Mouse (Mus musculus) intestine, embryonic 16.5 days (tissue): Measurements from ENCODE around the gene Baiap2. TPM values are rescaled to one million over a fixed set of nuclear protein-coding genes. Genes with fewer than 3 reads are reported as not detected.

Experiments used
- ATAC-seq: fragments of 200-750 bp; cut with Nextera tagmentation; 2 replicates; pipeline ENCODE4 v1.8.0; 2017; ENCODE audit warnings: moderate TSS enrichment, moderate library complexity
- H3K27ac ChIP-seq: fragments of 300-500 bp; sonication (generic); 2 replicates; pipeline ENCODE4 v1.5.1; 2014; ENCODE audit warnings: mild to moderate bottlenecking, low read length
- H3K27me3 ChIP-seq: fragments of 300-500 bp; sonication (generic); replicated peaks from 2 replicates; pipeline ENCODE4 v1.6.1; 2014; ENCODE audit warnings: low read length, control low read depth, mixed read lengths; ENCODE audit not compliant: control insufficient read depth, insufficient read depth
- H3K36me3 ChIP-seq: fragments of 300-500 bp; sonication (generic); 2 replicates; pipeline ENCODE4 v1.6.1; 2014; ENCODE audit warnings: low read length, control low read depth; ENCODE audit not compliant: control insufficient read depth, insufficient read depth
- H3K4me1 ChIP-seq: fragments of 300-500 bp; sonication (generic); 2 replicates; pipeline ENCODE4 v1.6.1; 2014; ENCODE audit warnings: low read length, control low read depth, mixed read lengths; ENCODE audit not compliant: control insufficient read depth, insufficient read depth
- H3K4me2 ChIP-seq: fragments of 300-500 bp; sonication (generic); 2 replicates; pipeline ENCODE4 v1.6.1; 2014; ENCODE audit warnings: low read depth, low read length, control low read depth
- H3K4me3 ChIP-seq: fragments of 300-500 bp; sonication (generic); 2 replicates; pipeline ENCODE4 v1.5.1; 2014; ENCODE audit warnings: mild to moderate bottlenecking, low read length
- H3K9ac ChIP-seq: fragments of 300-500 bp; sonication (generic); 2 replicates; pipeline ENCODE4 v1.6.1; 2014; ENCODE audit warnings: low read depth, low read length
- H3K9me3 ChIP-seq: fragments of 300-500 bp; sonication (generic); 2 replicates; pipeline ENCODE4 v1.6.1; 2016; ENCODE audit warnings: low read length, control low read depth; ENCODE audit not compliant: control insufficient read depth
- WGBS: fragments of 180-500 bp; shearing (Covaris S2); extraction: QIAGEN DNeasy Blood & Tissue Kit; methylation state at CpG from one replicate; pipeline ENCODE4 v1.1.7; 2014; 5-methylcytosine and 5-hydroxymethylcytosine counted together
- polyA plus RNA-seq: library from polyadenylated mRNA; unstranded; fragments of >200 nt; fragmentation: Nextera tagmentation; extraction: Ambion mirVana; gene quantifications from 2 replicates; pipeline ENCODE4 v1.2.1, GENCODE M21; 2015

Gene Baiap2
- polyA plus RNA-seq, 1 experiment from 2014 or later, result 11.8 TPM

DNA sequence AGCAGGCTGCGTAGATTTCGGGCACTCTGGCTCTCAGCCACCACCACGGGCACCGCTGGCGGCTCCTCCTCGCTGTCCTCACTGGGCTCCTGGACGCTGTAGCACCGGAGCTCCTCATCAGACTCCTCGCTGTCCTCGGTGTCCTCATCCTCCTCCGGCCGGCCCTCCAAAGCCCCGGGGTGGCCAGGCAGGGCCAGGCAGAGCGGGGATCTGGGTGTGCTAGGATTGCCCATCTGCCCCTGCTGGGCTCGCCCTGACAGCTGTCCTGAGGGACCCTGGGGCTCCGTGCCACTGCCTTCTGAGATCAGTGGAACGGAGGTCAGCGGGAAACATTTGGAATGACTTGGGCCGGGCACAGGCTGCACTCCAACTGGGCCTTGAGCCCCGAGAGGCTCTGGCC, 67.4 kb downstream of the Baiap2 start:
- Histone ChIP-seq H3K9me3 (no peaks in the 10 kb centered on the region), H3K4me1 (peaks cover 7% of the 10 kb centered on the region), H3K27me3 (no peaks in the 10 kb centered on the region), H3K36me3 (no peaks in the 10 kb centered on the region), H3K9ac (no peak overlapping the region), H3K4me2 (no peak overlapping the region), H3K4me3 (no peak overlapping the region), H3K27ac (no peak overlapping the region)
- WGBS, result 88% methylated on average over 20 of the region's 20 CpGs
- no peak for ATAC-seq

DNA sequence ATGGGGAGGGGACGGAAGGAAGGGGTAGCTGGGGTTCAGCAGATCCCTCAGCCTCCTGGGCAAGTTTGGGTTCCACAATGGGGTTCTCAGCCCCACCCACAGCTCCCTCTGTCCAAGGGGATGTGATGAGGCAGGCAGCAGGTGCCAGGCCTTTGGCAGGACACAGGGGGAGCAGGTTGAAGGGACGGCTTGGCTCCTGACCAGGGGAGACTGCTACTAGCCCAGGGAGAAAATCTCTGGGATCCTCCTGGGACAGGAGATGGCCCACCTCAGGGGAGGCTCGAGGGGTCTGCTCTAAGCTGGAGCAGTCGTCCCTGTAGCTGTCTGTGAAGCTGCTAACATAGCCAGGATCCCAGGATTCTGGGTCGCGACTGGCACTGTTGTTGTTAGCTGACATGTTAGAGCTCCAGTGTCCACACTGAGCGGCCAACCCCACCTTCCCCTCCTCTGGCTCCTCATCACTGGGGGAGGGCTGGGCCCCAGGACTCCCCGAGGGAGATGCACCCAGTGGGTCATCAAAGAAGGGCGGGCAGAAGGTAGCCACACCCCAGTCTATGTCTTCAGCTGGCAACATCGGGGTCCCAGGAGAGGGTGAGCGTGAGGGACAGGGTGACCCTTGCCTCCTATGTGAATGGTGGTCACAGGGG, 68.7 kb downstream of the Baiap2 start:
- Histone ChIP-seq H3K27ac (no peak overlapping the region), H3K4me3 (no peak overlapping the region), H3K36me3 (no peaks in the 10 kb centered on the region), H3K4me1 (peaks cover 7% of the 10 kb centered on the region), H3K4me2 (no peak overlapping the region), H3K9me3 (no peaks in the 10 kb centered on the region), H3K9ac (no peak overlapping the region), H3K27me3 (no peaks in the 10 kb centered on the region)
- 74% methylated on average over 11 of the region's 11 CpGs for whole genome bisulfite sequencing
- ATAC-seq, result no peak

DNA sequence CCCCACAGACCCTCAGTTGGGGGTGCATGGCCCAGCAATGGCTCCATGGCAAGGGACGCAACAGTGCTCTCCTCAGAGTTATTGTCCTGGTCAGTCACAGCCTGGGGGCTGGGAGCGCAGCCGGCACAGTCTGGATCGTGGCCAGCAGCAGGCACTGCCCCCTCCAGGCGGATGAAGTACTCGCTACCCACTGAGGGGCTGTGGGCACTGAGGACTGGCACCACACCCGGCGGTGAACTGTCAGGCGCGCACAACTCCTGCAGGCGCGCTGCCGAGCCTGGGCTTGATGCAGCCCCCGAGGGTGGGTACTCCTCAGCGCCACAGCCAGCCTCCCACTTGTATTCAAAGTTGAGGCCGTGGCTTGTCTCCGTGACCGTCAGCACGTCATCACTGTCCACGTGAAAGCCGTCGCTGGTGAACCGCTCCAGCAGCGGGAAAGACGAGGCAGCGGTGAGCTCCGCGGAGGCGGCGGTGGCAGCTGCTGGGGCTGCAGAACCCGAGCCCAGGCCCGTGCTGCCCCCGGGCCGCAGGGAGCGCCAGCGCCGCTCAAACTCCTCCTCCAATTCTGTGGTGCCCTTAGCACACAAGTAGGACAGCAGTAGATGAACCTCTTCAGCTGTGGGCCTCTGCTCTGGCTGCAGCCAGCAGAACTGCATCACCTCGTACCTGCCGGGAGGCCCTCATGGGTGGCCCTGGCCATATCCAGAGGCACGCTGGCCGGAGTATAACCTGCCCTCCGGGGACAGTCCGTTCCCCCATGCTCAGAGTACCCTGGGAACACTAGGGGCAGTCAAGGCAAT, 69.4 kb downstream of the Baiap2 start:
- Histone ChIP-seq H3K27me3 (no peaks in the 10 kb centered on the region), H3K4me1 (peaks cover 7% of the 10 kb centered on the region), H3K4me2 (no peak overlapping the region), H3K27ac (no peak overlapping the region), H3K9me3 (no peaks in the 10 kb centered on the region), H3K9ac (no peak overlapping the region), H3K36me3 (no peaks in the 10 kb centered on the region), H3K4me3 (no peak overlapping the region)
- ATAC-seq, result 0 out of 2 replicates have a peak, but pooled peaks have one; percentile 2
- 52% methylated on average over 43 of the region's 43 CpGs for WGBS

DNA sequence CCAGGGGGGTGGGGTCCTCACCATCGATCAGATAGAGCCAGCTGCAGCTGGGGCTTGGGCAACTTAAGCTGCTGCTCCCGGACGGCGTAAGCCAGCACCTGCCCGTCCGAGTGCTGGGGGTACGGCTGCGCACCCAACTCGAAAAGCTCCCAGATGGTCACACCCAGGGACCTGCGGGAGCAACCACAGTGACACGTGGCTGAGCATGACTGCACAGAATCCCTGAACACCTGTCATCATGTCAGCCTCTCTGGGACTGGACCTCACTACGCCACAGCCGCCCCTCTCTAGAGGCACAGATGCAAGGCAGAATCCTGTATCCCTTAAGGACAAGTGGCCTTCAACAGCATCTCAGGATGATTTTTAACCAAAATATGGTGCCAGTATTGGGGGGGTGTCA, 70.1 kb downstream of the Baiap2 start:
- no peak overlapping the region for H3K4me2 ChIP-seq
- no peak overlapping the region for H3K9ac ChIP-seq
- H3K9me3 ChIP-seq, result no peaks in the 10 kb centered on the region
- H3K36me3 ChIP-seq, result no peaks in the 10 kb centered on the region
- H3K4me3 ChIP-seq, result no peak overlapping the region
- H3K27me3 ChIP-seq, result no peaks in the 10 kb centered on the region
- H3K27ac ChIP-seq, result no peak overlapping the region
- H3K4me1 ChIP-seq, result peaks cover 7% of the 10 kb centered on the region
- WGBS, result 79% methylated on average over 13 of the region's 13 CpGs
- ATAC-seq, result peak; percentile 11; the same call in 1 of the 2 replicates

DNA sequence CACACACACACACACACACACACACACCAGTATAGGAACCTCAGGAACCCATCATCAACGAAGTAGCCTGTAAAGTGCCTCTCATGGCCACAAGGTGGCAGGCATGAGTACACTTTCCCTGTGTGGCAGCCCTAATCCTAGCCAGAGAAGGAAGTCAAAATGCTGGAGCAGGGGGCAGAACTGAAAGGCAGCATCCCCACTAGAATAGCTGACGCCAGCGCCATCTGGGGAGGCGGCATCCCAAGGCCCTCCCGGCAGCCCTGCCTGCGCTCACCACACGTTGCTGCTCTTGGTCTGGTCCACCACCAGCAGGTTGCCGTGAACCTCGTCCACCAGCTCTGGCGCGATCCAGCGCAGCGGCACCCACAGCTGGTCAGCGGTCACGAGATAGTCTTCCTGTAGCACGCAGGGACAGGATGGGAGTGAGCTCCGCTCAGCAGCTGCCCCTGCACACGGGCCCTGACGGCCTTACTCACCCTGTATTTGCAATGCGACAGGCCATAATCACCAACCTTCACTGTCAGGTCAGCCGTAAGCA, 70.7 kb downstream of the Baiap2 start:
- Histone ChIP-seq H3K4me1 (peaks cover 7% of the 10 kb centered on the region), H3K9ac (peak overlapping the region; percentile 67), H3K9me3 (no peaks in the 10 kb centered on the region), H3K36me3 (no peaks in the 10 kb centered on the region), H3K27ac (no peak overlapping the region), H3K4me2 (peak overlapping the region; percentile 84), H3K27me3 (no peaks in the 10 kb centered on the region), H3K4me3 (peak overlapping the region; percentile 44)
- WGBS, result 17% methylated on average over 21 of the region's 21 CpGs
- ATAC-seq, result peak; percentile 82

DNA sequence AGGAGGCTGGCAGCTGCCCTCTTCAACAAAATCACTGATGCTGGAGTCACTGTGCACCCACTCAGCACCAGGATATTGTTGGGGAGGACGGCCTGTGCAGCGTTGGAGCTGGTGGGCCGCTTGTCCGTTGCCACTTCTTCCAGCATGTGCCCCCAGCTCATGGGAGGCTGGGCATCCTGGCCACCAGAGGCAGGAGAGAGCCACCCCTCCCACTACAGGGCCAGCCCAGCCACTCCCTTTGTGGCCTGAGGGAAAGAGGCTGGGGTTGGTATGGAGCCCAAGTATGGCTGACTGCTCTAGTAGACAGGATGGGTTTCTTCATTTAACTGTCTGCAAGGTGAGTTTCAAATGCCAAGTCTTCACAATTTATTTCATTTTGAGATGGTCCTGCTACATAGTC, 72.2 kb downstream of the Baiap2 start:
- Histone ChIP-seq H3K4me3 (no peak overlapping the region), H3K27ac (no peak overlapping the region), H3K4me2 (no peak overlapping the region), H3K9ac (no peak overlapping the region), H3K36me3 (no peaks in the 10 kb centered on the region), H3K9me3 (no peaks in the 10 kb centered on the region), H3K27me3 (no peaks in the 10 kb centered on the region), H3K4me1 (peaks cover 7% of the 10 kb centered on the region)
- WGBS, result 89% methylated on average over 4 of the region's 4 CpGs
- no peak for ATAC-seq

DNA sequence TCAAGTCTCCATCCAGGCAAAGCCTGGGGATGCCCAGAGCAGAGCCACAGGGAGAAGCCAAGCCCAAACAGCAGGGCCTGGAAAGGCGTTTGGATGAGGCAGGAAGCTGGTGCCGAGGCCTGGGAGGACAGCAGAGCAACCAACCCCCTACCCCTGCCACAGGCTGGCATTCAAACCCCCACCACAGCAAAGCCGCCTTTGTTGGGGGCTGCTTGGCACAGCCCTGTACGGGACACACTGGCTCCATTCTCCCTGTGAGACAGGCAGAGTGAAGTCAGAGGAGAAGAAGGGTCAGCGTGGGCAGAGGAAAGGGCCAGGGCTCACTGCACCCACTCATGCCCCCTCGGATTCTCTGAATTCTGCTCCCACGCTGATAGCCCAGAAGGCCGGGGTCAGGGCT, 74.4 kb downstream of the Baiap2 start:
- Histone ChIP-seq H3K4me2 (no peak overlapping the region), H3K9me3 (no peaks in the 10 kb centered on the region), H3K4me3 (no peak overlapping the region), H3K27me3 (no peaks in the 10 kb centered on the region), H3K9ac (no peak overlapping the region), H3K27ac (no peak overlapping the region), H3K36me3 (no peaks in the 10 kb centered on the region), H3K4me1 (peaks cover 5% of the 10 kb centered on the region)
- no peak for ATAC-seq
- WGBS, result 86% methylated on average over 8 of the region's 8 CpGs

DNA sequence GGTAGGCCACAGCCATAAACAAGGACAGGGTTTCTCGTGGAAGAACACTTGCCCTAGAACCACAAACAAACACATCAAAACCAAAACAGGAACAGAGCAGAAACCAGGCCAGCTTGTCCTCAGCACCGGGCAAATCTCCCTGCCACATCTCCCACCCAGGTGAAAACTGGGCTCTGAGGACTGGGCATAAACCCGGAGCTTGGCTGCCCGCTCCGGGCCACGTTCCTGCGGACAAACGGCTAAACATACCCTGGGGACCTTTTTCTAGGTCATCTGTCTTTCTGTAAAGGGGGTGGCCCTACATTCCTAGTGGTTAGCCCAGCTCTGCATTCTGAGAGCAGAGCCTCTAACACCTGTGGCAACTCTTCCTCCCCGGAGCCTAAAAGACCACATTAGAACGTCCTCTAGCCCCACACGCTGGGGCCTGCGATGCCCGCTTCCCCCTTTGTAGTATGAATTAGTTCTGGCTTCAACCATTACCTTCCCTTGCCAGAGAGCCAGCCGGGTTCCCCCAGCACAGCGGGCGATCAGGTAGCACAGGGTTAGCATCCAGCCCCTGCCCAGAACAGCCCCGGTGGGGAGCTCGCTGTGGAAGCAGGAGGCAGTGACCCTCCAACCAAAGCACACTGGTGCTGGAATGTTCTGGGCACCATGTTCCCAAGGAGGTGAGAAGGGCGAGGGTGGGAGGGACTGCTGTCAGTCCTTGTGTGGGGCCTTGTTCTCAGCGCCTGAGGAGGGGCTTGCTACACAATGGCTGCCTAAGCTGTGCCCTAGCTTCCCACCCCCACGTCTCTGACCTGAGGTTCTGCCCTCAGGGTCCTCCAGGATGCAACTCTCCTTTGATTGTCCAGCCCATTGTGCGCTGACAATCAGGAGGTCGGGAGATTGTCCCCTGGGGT, 77.2 kb downstream of the Baiap2 start:
- H3K4me3 ChIP-seq, result no peak overlapping the region
- no peak overlapping the region for H3K27ac ChIP-seq
- no peaks in the 10 kb centered on the region for H3K9me3 ChIP-seq
- no peak overlapping the region for H3K4me2 ChIP-seq
- no peak for ATAC-seq
- no peak overlapping the region for H3K9ac ChIP-seq
- H3K4me1 ChIP-seq, result no peaks in the 10 kb centered on the region
- no peaks in the 10 kb centered on the region for H3K27me3 ChIP-seq
- no peaks in the 10 kb centered on the region for H3K36me3 ChIP-seq
- 65% methylated on average over 23 of the region's 23 CpGs for WGBS

DNA sequence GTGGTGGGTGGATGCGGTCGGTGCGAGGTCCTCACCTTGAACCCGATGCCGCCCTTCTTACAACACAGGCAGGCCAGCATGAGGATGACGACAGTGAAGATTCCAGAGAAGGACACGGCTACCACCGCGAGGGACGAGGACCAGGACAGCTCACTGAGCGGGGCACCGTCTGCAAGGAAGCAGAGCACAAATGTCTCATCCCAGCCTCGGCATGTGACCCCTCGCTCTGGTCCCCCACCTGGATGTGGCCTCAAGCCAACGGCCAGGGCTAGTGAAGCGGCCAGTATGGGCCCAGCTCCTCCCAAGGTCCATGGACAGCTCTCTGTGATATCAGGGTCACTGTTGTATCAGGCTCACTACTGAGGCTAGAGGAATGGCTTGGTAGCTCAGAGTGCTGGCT, 78.8 kb downstream of the Baiap2 start:
- Histone ChIP-seq H3K4me3 (no peak overlapping the region), H3K4me2 (no peak overlapping the region), H3K9me3 (no peaks in the 10 kb centered on the region), H3K4me1 (no peaks in the 10 kb centered on the region), H3K36me3 (no peaks in the 10 kb centered on the region), H3K27me3 (no peaks in the 10 kb centered on the region), H3K9ac (no peak overlapping the region), H3K27ac (no peak overlapping the region)
- ATAC-seq, result no peak
- 94% methylated on average over 16 of the region's 16 CpGs for WGBS
